Mouse (Mus musculus) hindbrain, embryonic 13.5 days (tissue): Measurements from ENCODE around the gene Cltb. TPM values are rescaled to one million over a fixed set of nuclear protein-coding genes. Genes with fewer than 3 reads are reported as not detected.

Experiments
- ATAC-seq: fragments of 200-750 bp; cut with Nextera tagmentation; 2 replicates; pipeline ENCODE4 v1.8.0; 2017; ENCODE audit warnings: moderate TSS enrichment; ENCODE audit not compliant: low FRiP score
- H3K27ac ChIP-seq: fragments of 300-500 bp; sonication (generic); 2 replicates; pipeline ENCODE4 v1.5.1; 2015; ENCODE audit warnings: inconsistent platforms, mild to moderate bottlenecking, moderate library complexity
- H3K27me3 ChIP-seq: fragments of 300-500 bp; sonication (generic); 2 replicates; pipeline ENCODE4 v1.6.1; 2015; ENCODE audit warnings: mild to moderate bottlenecking, inconsistent platforms
- H3K36me3 ChIP-seq: fragments of 300-500 bp; sonication (generic); 2 replicates; pipeline ENCODE4 v1.6.1; 2015; ENCODE audit warnings: mild to moderate bottlenecking, inconsistent platforms
- H3K4me1 ChIP-seq: fragments of 300-500 bp; sonication (generic); replicated peaks from 2 replicates; pipeline ENCODE4 v1.6.1; 2015; ENCODE audit warnings: inconsistent platforms
- H3K4me2 ChIP-seq: fragments of 300-500 bp; sonication (generic); 2 replicates; pipeline ENCODE4 v1.6.1; 2015; ENCODE audit warnings: inconsistent platforms, mild to moderate bottlenecking, moderate library complexity
- H3K4me3 ChIP-seq: fragments of 300-500 bp; sonication (generic); 2 replicates; pipeline ENCODE4 v1.5.1; 2015; ENCODE audit warnings: mild to moderate bottlenecking, inconsistent platforms
- H3K9ac ChIP-seq: fragments of 300-500 bp; sonication (generic); 2 replicates; pipeline ENCODE4 v1.6.1; 2015; ENCODE audit warnings: mild to moderate bottlenecking, inconsistent platforms
- H3K9me3 ChIP-seq: fragments of 300-500 bp; sonication (generic); 2 replicates; pipeline ENCODE4 v1.6.1; 2016; ENCODE audit warnings: inconsistent platforms
- WGBS: fragments of 180-500 bp; shearing (Covaris S2); methylation state at CpG from one replicate; pipeline ENCODE4 v1.1.7; 2015; 5-methylcytosine and 5-hydroxymethylcytosine counted together
- microRNA-seq: library from miRNA; unstranded; fragments of <30 nt; microRNA quantifications from one replicate; pipeline ENCODE4, GENCODE M21; 2016
- polyA plus RNA-seq: library from polyadenylated mRNA; unstranded; fragments of >200 nt; fragmentation: Nextera tagmentation; extraction: Ambion mirVana; gene quantifications from 2 replicates; pipeline ENCODE4 v1.2.1, GENCODE M21; 2015

The Cltb gene
- polyA plus RNA-seq, 1 experiment from 2014 or later, result 132 TPM

DNA sequence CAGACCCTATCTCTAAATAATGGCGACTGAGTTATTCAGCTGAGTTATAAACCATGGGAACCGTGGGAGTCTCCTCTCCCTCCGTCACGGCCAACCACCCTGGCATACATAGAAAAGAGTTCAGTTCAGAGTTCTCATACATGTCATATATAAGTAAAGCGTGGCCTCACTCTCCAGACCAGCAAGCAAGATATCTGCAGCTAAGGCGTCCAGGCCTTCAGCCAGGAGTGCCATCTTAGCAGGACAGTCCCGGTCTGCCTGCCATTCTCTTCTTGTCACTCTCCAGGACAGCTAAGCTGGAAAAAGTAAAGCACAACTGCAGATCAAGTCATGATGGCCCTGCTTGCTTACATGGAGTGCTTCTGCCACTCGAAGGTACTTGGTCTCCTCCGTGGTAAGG is 55.0 kb downstream of the Cltb start:
- Histone ChIP-seq H3K4me2 (no peak overlapping the region), H3K27me3 (no peaks in the 10 kb centered on the region), H3K36me3 (peaks cover 96% of the 10 kb centered on the region), H3K9ac (no peak overlapping the region), H3K4me1 (no peaks in the 10 kb centered on the region), H3K9me3 (no peaks in the 10 kb centered on the region), H3K27ac (no peak overlapping the region), H3K4me3 (no peak overlapping the region)
- WGBS, result 97% methylated on average over 9 of the region's 9 CpGs
- ATAC-seq, result no peak

DNA sequence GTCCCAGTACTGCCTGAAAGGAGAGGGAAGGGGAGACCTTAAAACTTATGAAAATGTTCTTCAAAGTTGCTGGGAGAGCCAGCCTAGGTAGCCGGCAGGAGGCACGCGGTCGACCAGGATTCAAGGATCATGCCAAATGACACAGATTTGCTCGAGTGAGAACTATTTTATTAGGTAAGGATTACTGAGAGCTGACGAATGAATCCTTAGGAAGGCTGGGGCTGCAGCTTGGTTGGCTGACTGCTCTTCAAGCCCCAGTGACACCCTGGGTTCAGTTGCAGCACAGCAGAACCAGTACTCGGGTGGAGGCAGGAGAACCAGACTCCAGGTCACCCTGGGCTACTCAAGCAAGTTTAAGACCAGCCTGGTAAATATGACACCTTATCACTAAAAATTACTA is 63.1 kb downstream of the Cltb start:
- no peaks in the 10 kb centered on the region for H3K4me1 ChIP-seq
- no peak overlapping the region for H3K9ac ChIP-seq
- 88% methylated on average over 7 of the region's 7 CpGs for WGBS
- H3K27ac ChIP-seq, result no peak overlapping the region
- no peaks in the 10 kb centered on the region for H3K9me3 ChIP-seq
- no peaks in the 10 kb centered on the region for H3K27me3 ChIP-seq
- peaks cover 70% of the 10 kb centered on the region for H3K36me3 ChIP-seq
- no peak for ATAC-seq
- H3K4me3 ChIP-seq, result no peak overlapping the region
- H3K4me2 ChIP-seq, result no peak overlapping the region

Small RNA genes lying within 50 kb of the gene (microRNA-seq; reads per million reads assigned to microRNA genes)
- not detected for gene Gm24195

Other genes with a start within 250 kb of the Cltb start
- 15.8 and 21.2 TPM in 2 replicates for gene Cplx2, start 240.0 kb downstream of the Cltb start, polyA plus RNA-seq
- 94.5 and 105 TPM in 2 replicates for gene Thoc3, start 142.5 kb downstream of the Cltb start, polyA plus RNA-seq
- gene Simc1, start 107.6 kb downstream of the Cltb start, polyA plus RNA-seq, result 21.0 and 21.4 TPM in 2 replicates
- 239 and 245 TPM in 2 replicates for gene 4833439L19Rik, start 45.9 kb downstream of the Cltb start, polyA plus RNA-seq
- 76.2 and 77.7 TPM in 2 replicates for gene Arl10, start 36.3 kb downstream of the Cltb start, polyA plus RNA-seq
- gene Nop16, start 21.3 kb downstream of the Cltb start, polyA plus RNA-seq, result 53.0 and 53.1 TPM in 2 replicates
- 232 and 248 TPM in 2 replicates for gene Higd2a, start 21.1 kb downstream of the Cltb start, polyA plus RNA-seq
- 68.9 and 71.5 TPM in 2 replicates for gene Faf2, start 10.4 kb upstream of the Cltb start, polyA plus RNA-seq
- gene Rnf44, start 82.6 kb upstream of the Cltb start, polyA plus RNA-seq, result 86.8 and 87.6 TPM in 2 replicates
- gene Cdhr2, start 90.1 kb upstream of the Cltb start, polyA plus RNA-seq, result 0.08 and 0.14 TPM in 2 replicates
- 6.5 and 6.9 TPM in 2 replicates for gene Gprin1, start 138.5 kb upstream of the Cltb start, polyA plus RNA-seq
- gene Sncb, start 155.3 kb upstream of the Cltb start, polyA plus RNA-seq, result 18.7 and 20.8 TPM in 2 replicates
- gene Eif4e1b, start 172.7 kb upstream of the Cltb start, polyA plus RNA-seq, result not detected in 2 replicates
- 50.4 and 54.0 TPM in 2 replicates for gene Tspan17, start 178.0 kb upstream of the Cltb start, polyA plus RNA-seq